Mouse (Mus musculus) lung, embryonic 15.5 days (tissue): Measurements from ENCODE around the gene Plaur. TPM values are rescaled to one million over a fixed set of nuclear protein-coding genes. Genes with fewer than 3 reads are reported as not detected.
"Not testable (repeated sequence)": the region's sequence is repeated elsewhere in the genome, so short reads cannot be mapped to it uniquely, and the experiment has no call there.

Experiments
- ATAC-seq: fragments of 200-750 bp; cut with Nextera tagmentation; 2 replicates; pipeline ENCODE4 v1.8.0; 2017; ENCODE audit warnings: moderate number of reproducible peaks, borderline replicate concordance; ENCODE audit not compliant: low FRiP score, low TSS enrichment; ENCODE audit errors: extremely low read depth
- H3K27ac ChIP-seq: fragments of 300-500 bp; sonication (generic); 2 replicates; pipeline ENCODE4 v1.5.1; 2015; ENCODE audit warnings: moderate library complexity, mild to moderate bottlenecking, inconsistent platforms
- H3K27me3 ChIP-seq: fragments of 300-500 bp; sonication (generic); 2 replicates; pipeline ENCODE4 v1.6.1; 2015; ENCODE audit warnings: inconsistent platforms
- H3K36me3 ChIP-seq: fragments of 300-500 bp; sonication (generic); 2 replicates; pipeline ENCODE4 v1.6.1; 2015; ENCODE audit warnings: inconsistent platforms
- H3K4me1 ChIP-seq: fragments of 300-500 bp; sonication (generic); 2 replicates; pipeline ENCODE4 v1.6.1; 2015; ENCODE audit warnings: inconsistent platforms
- H3K4me2 ChIP-seq: fragments of 300-500 bp; sonication (generic); 2 replicates; pipeline ENCODE4 v1.6.1; 2015; ENCODE audit warnings: inconsistent platforms, mild to moderate bottlenecking, moderate library complexity
- H3K4me3 ChIP-seq: fragments of 300-500 bp; sonication (generic); 2 replicates; pipeline ENCODE4 v1.5.1; 2015; ENCODE audit warnings: mild to moderate bottlenecking, inconsistent platforms
- H3K9ac ChIP-seq: fragments of 300-500 bp; sonication (generic); 2 replicates; pipeline ENCODE4 v1.6.1; 2015; ENCODE audit warnings: inconsistent platforms
- H3K9me3 ChIP-seq: fragments of 300-500 bp; sonication (generic); 2 replicates; pipeline ENCODE4 v1.6.1; 2016; ENCODE audit warnings: inconsistent platforms
- WGBS: fragments of 180-500 bp; shearing (Covaris S2); methylation state at CpG from one replicate; pipeline ENCODE4 v1.1.7; 2015; 5-methylcytosine and 5-hydroxymethylcytosine counted together
- polyA plus RNA-seq: library from polyadenylated mRNA; unstranded; fragments of >200 nt; fragmentation: Nextera tagmentation; extraction: Ambion mirVana; gene quantifications from 2 replicates; pipeline ENCODE4 v1.2.1, GENCODE M21; 2015

Plaur gene
- polyA plus RNA-seq, 1 experiment from 2014 or later, result 18.6 TPM

DNA sequence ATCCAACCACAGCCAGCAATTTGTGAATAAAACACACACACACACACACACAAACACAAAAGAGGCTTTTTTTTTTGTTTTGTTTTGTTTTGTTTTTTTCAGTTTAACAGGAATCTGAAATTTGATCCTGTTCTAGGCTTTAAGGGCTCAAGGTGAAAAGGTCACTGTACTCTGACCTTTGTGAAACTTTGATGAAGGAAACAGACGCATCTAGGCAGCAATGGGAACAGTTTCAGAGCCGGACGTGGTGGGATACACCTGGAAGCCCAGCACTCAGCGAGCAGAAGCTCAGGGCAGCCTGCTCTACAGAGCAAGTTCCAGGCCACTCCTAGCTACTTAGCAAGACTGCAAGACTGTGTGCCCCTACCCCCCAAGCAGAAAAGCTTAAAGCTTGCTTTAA, 42.6 kb downstream of the Plaur start:
- ATAC-seq, result no peak
- Histone ChIP-seq H3K27me3 (peaks cover 34% of the 10 kb centered on the region), H3K27ac (no peak overlapping the region), H3K4me2 (no peak overlapping the region), H3K4me1 (peaks cover 40% of the 10 kb centered on the region), H3K36me3 (no peaks in the 10 kb centered on the region), H3K9me3 (0 out of 2 replicates have a peak, but pooled peaks cover 3% of the 10 kb centered on the region), H3K4me3 (no peak overlapping the region), H3K9ac (no peak overlapping the region)
- WGBS, result 15% methylated on average over 4 of the region's 4 CpGs

DNA sequence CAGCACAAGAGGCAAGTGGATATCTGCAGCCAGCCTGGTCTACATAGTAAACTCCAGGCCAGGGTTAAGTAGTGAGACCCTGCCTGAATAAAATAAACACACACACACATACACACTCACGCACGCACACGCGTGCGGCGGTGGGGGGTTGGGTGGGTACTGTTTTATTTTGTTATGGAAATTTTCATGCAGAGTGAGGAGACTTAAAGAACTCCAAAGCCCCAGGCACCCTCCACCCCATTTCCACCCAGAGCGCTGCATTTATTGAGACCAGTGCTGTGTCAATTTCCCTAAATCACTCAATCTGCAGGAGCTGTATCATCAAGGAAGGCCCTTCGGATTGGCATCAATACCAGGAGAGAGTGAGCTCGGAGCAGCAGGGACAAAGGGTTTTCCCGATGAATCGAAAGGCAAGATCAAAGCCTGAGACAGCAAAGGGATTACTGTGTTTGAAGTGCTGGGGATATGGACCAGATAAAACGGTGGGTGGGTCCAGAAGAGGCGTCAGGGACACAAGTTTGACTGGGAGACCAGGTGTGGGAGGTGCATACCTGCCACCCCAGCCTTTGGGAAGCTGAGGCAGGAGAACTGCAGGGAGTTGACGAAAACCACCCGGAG, 43.3 kb downstream of the Plaur start:
- 0 out of 2 replicates have a peak, but pooled peaks cover 3% of the 10 kb centered on the region for H3K9me3 ChIP-seq
- H3K9ac ChIP-seq, result no peak overlapping the region
- ATAC-seq, result no peak
- no peak overlapping the region for H3K27ac ChIP-seq
- H3K36me3 ChIP-seq, result no peaks in the 10 kb centered on the region
- H3K4me3 ChIP-seq, result peak overlapping the region; percentile 79; the same call in 1 of the 2 replicates
- H3K4me2 ChIP-seq, result peak overlapping the region; percentile 90
- 27% methylated on average over 15 of the region's 15 CpGs for WGBS
- peaks cover 34% of the 10 kb centered on the region for H3K4me1 ChIP-seq
- peaks cover 27% of the 10 kb centered on the region for H3K27me3 ChIP-seq

DNA sequence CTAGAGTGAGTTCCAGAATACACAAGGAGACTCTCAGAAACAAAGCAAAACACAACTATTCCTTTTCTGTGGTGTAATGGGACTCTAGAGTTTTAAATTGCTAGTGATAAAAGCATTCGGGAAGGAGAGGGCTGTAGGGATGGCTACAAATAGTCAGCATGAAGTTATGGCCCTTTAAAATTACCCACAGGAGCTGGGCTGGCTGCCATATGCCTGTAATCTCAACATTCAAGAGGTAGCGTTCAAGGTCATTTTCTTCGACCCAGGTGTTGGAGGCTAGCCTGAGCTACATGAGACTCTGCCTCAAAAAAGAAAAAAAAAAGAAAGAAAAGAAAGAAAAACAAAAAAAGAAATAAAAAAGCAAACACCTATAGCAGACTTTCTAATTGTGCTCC, 43.8 kb downstream of the Plaur start:
- Histone ChIP-seq H3K9ac (no peak overlapping the region), H3K4me2 (peak overlapping the region; percentile 90), H3K36me3 (no peaks in the 10 kb centered on the region), H3K9me3 (0 out of 2 replicates have a peak, but pooled peaks cover under 1% of the 10 kb centered on the region), H3K27ac (no peak overlapping the region; the same call in 1 of the 2 replicates), H3K27me3 (peaks cover 22% of the 10 kb centered on the region), H3K4me1 (peaks cover 33% of the 10 kb centered on the region), H3K4me3 (peak overlapping the region; percentile 79)
- ATAC-seq, result no peak
- 14% methylated on average over 3 of the region's 3 CpGs for WGBS

DNA sequence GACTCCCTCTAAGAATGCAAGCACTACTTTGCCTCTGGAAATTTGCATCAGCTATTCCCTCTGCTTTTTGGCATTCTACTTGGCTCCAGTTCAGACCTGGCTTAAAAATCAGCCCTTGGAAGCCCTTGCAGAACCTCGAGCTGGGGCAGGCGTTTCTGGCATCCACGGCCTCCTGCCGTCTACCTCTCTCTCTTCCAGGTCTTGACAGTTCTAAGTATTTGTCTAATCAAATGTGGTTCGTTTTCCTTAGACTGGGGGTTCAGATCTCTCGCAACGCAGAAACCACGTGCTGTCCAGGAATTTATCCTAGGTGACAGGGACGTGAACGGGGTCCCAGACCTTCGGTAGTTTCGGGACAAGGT, 44.2 kb downstream of the Plaur start:
- peaks cover 33% of the 10 kb centered on the region for H3K4me1 ChIP-seq
- H3K27ac ChIP-seq, result peak overlapping the region; percentile 99
- H3K9ac ChIP-seq, result peak overlapping the region; percentile 91
- no peaks in the 10 kb centered on the region for H3K36me3 ChIP-seq
- no peak for ATAC-seq
- peaks cover 18% of the 10 kb centered on the region for H3K27me3 ChIP-seq
- H3K4me3 ChIP-seq, result peak overlapping the region; percentile 79
- no peaks in the 10 kb centered on the region for H3K9me3 ChIP-seq
- peak overlapping the region; percentile 90 for H3K4me2 ChIP-seq
- WGBS, result under 1% methylated on average over 12 of the region's 12 CpGs

DNA sequence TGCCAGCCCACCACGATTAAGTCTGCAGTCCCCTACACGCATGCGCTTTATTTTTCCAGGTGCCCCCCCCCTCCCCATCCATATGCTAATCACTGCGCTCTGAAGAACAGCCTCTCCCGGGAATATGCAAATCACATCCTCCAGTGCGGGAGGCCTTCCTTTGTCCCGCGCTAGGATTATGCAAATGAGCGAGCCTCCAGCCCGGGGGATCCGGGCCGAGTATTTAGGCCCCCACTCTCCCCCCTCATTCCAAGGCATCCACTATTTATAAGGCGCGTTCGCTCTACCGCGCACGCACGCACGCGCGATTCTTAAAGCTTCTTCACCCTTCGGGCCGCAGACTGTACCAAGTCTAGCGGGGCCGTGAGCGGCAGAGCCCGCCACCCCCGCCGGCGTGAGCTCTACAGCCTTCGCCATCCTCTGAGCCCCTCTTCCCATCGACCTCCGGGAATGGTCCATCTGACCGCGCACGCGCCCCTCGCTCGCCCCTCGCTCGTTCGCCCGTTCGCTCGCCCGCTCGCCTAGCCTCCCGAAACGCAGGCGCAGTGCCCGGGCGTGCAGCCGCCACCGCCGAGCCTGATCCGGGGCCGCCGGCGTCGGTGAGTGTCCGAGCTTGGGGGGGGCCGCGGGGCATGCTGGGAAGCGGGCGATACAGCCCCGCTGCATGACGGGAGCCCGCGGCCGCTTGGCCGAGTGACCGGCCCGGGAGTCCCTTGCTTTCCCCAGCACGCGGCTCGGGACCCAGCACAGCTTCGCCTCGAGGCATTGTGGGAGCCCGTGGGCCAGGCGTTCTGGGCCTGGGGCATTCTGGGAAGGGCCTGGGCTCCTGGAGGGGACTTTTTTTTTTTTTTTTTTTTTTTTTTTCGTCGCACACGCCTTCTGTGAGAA, 44.8 kb downstream of the Plaur start, which contains the start of gene Zfp428:
Gene Zfp428 (plus strand): TSS at position 169 of the 888 bp plus-strand sequence.
- no peaks in the 10 kb centered on the region for H3K36me3 ChIP-seq
- H3K9ac ChIP-seq, result peak within 1 kb of the TSS; percentile 91
- H3K4me1 ChIP-seq, result peaks cover 33% of the 10 kb centered on the region
- WGBS, result under 1% methylated on average over 83 of the region's 84 CpGs
- peak within 1 kb of the TSS; percentile 90 for H3K4me2 ChIP-seq
- peak within 1 kb of the TSS; percentile 99 for H3K27ac ChIP-seq
- peak within 1 kb of the TSS; percentile 79 for H3K4me3 ChIP-seq
- peak; percentile 91 for ATAC-seq
- no peaks in the 10 kb centered on the region for H3K9me3 ChIP-seq
- peaks cover 12% of the 10 kb centered on the region; the same call in 1 of the 2 replicates for H3K27me3 ChIP-seq

DNA sequence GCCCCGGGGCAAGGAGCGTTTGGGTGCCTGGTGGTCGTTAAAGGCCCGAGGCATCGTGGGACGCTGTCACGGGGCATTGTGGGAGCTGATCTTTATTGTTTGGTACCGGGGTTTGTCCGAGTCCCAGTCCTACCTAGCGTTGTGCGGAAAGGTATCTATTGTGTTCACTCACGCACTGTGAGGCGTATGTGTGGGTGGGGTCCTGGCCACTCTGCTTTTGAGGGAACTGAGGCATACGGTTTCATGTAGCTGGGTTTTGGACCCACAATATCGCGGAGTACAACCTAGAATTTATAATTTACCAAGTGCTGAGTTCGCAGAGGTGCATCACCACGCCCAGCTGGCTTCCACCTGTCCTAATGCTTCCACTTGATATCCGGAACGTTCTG, 45.4 kb downstream of the Plaur start:
- WGBS, result under 1% methylated on average over 20 of the region's 20 CpGs

DNA sequence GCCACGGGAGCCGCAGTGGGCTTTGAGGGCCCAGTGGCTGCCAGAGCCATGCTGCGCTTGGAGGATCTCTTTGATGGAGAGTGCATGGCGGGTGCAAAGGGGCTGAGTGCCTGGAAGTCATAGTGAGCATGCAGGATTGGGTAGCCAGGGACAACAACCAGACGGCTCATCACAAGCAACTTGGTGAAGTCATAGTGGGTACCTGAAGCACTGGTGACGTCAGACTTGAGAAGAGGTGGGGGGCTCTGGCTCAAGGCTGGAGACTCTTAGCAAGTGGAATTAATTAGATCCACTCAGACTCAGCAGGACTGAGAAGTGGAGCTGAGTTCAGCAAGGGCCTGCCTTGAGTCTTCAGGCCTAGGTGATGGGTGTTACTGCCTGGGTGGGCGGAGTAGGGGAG, 50.1 kb downstream of the Plaur start, which contains the start of gene AC161166.1:
Gene AC161166.1 (minus strand): TSS at position 101 of the 400 bp plus-strand sequence.
- Histone ChIP-seq H3K36me3 (peaks cover 5% of the 10 kb centered on the region; the same call in 1 of the 2 replicates), H3K4me3 (no peak within 1 kb of the TSS), H3K9ac (no peak within 1 kb of the TSS), H3K27ac (no peak within 1 kb of the TSS), H3K4me1 (peaks cover 11% of the 10 kb centered on the region; the same call in 1 of the 2 replicates), H3K27me3 (no peaks in the 10 kb centered on the region), H3K4me2 (no peak within 1 kb of the TSS), H3K9me3 (no peaks in the 10 kb centered on the region)
- WGBS, result 85% methylated on average over 7 of the region's 7 CpGs
- no peak for ATAC-seq

More for the DNA sequence above, 45.4 kb downstream of the Plaur start:
- Histone ChIP-seq H3K4me2 (peak overlapping the region; percentile 90), H3K4me3 (peak overlapping the region; percentile 79), H3K9ac (peak overlapping the region; percentile 91), H3K9me3 (no peaks in the 10 kb centered on the region), H3K27me3 (peaks cover 6% of the 10 kb centered on the region; the same call in 1 of the 2 replicates), H3K36me3 (no peaks in the 10 kb centered on the region), H3K4me1 (peaks cover 33% of the 10 kb centered on the region), H3K27ac (peak overlapping the region; percentile 99)
- peak; percentile 2; the same call in 1 of the 2 replicates for ATAC-seq

DNA sequence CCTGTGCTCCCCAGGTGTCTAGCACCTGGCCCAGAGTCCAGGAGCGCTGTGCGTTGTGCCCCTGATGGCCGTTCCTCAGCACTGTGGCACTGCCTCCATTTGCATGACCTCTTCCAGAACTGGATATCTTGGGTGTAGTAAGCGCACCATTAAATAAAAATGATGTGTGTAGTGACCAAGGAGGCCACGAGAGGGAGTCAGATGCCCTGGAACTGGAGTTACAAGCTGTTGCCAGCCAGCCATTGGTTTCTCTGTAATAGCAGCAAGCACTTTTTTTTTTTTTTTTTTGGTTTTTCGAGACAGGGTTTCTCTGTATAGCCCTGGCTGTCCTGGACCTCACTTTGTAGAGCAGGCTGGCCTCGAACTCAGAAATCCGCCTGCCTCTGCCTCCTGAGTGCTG, 54.0 kb downstream of the Plaur start:
- not testable (repeated sequence) for H3K9ac ChIP-seq, ATAC-seq, H3K27ac ChIP-seq, H3K36me3 ChIP-seq, H3K9me3 ChIP-seq, H3K4me2 ChIP-seq, H3K4me1 ChIP-seq, H3K4me3 ChIP-seq, H3K27me3 ChIP-seq
- WGBS, result 72% methylated on average over 8 of the region's 8 CpGs

DNA sequence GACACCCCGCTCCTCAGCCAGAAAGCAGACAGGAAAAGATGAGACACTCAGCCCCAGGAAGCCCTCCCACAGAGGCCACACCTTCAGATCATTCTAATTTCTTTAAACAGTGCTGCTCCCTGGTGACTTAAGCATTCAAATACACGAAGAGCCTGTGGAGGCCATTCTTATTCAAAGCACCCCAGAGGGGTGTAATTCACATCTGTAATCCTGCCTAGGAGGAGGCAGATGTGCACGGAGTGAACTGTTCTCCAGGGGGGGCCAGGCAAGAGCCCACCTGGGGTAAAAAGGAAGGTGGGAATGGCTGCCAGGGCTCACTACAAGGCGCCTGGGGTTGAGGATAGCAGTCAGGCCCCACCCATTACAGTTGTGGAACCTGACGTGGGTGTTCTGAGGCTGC, 54.8 kb downstream of the Plaur start:
- no peaks in the 10 kb centered on the region for H3K27me3 ChIP-seq
- H3K4me3 ChIP-seq, result no peak overlapping the region
- H3K9me3 ChIP-seq, result no peaks in the 10 kb centered on the region
- H3K36me3 ChIP-seq, result peaks cover 5% of the 10 kb centered on the region; the same call in 1 of the 2 replicates
- H3K27ac ChIP-seq, result no peak overlapping the region
- H3K9ac ChIP-seq, result no peak overlapping the region
- no peaks in the 10 kb centered on the region for H3K4me1 ChIP-seq
- WGBS, result 43% methylated on average over 5 of the region's 5 CpGs
- ATAC-seq, result no peak
- H3K4me2 ChIP-seq, result no peak overlapping the region

DNA sequence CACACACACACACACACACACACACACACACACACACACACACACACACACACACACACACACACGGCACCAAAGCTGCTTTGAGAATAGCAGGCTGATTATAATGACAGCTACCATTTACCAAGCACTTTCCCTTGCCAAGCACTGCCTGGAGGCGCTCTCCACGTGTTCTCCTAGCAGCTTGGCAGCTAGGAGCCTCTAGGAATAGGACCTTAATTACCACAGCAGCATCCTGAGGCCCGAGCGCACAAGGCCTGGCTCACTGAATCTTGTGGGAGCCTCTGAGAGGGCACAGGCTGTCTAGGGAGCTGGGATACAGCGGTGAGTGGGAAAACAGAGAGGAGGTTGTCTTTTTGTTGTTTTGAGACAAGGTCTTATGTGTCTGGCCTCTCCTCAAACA, 55.4 kb downstream of the Plaur start:
- Histone ChIP-seq H3K4me1 (no peaks in the 10 kb centered on the region), H3K36me3 (peaks cover 5% of the 10 kb centered on the region; the same call in 1 of the 2 replicates), H3K27me3 (no peaks in the 10 kb centered on the region), H3K4me2 (no peak overlapping the region), H3K9ac (no peak overlapping the region), H3K9me3 (no peaks in the 10 kb centered on the region), H3K27ac (no peak overlapping the region), H3K4me3 (no peak overlapping the region)
- 49% methylated on average over 6 of the region's 6 CpGs for WGBS
- ATAC-seq, result no peak

DNA sequence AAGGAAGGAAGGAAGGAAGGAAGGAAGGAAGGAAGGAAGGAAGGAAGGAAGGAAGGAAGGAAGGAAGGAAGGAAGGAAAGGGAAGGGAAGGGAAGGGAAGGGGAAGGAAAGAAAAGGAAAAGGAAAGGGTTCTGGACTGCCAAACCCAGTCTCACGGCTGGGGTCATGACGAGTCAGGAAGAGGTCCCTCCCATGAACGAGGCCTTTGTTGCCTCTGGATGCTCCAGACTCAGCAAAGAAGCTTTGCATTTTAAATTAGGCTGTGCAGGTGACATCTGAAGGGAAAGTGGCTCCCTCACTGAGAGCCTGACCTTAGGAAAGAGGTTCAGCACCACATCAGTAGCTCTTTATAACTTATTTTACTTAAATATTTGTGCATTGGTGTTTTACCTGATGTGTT, 56.8 kb downstream of the Plaur start:
- no peak for ATAC-seq
- Histone ChIP-seq H3K4me1 (no peaks in the 10 kb centered on the region), H3K9me3 (no peaks in the 10 kb centered on the region), H3K9ac (no peak overlapping the region), H3K36me3 (peaks cover 5% of the 10 kb centered on the region; the same call in 1 of the 2 replicates), H3K27ac (no peak overlapping the region), H3K27me3 (no peaks in the 10 kb centered on the region), H3K4me3 (no peak overlapping the region), H3K4me2 (no peak overlapping the region)
- WGBS, result 54% methylated on average over 3 of the region's 3 CpGs

DNA sequence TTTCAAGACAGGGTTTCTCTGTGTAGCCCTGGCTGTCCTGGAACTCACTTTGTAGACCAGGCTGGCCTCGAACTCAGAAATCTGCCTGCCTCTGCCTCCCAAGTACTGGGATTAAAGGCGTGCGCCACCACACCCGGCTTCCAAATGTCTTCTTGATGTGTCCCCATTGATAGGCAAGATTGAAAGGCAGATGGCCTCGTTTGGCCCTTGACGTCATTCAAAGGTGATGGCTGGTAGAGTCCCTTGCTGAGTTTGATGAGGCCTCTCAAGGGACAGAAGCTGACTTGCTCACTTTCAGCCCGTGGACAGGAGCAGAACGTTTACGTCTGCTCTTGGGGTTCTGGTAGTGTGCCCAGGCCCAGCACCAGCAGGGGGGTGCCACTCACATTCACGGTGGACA, 57.8 kb downstream of the Plaur start:
- 83% methylated on average over 10 of the region's 10 CpGs for WGBS

More for the DNA sequence above, 57.8 kb downstream of the Plaur start:
- H3K4me3 ChIP-seq, H3K9me3 ChIP-seq, H3K9ac ChIP-seq, H3K4me1 ChIP-seq, ATAC-seq, H3K4me2 ChIP-seq, H3K36me3 ChIP-seq, H3K27me3 ChIP-seq, H3K27ac ChIP-seq: not testable (repeated sequence)
